In the genomic region with DNA sequence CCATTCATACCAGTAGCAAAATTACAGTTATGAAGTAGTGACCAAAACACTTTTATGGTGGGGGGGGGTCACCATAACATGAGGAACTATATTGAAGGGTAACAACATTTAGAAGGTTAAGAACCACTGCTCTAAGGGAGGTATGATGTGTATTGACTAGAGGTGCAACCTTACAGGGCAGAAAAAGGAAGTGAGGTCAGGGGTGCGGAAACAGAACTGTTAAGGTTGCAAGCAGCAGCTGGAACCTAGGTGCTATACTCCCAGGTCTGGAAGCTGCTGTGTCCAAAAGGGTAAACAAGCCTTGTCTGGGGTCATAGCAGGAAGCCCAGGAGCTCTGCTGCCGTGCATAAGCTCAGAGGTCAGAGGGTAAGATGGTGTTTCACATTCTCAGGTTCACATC, we compare ENCODE assay signal across 15 mouse cellular contexts.
"Had no signal": no experiment of that assay in that cellular context is flagged by ENCODE, and none has a peak within 500 bp of the region (broad histone marks: within the 10 kb centered on the region; RNA-seq: fewer than 3 reads in every experiment).

No protein-coding gene starts in this region.

- ATAC-seq: intestine, postnatal 0 days; liver, embryonic 12.5 days had no signal

- H3K4me2 ChIP-seq: limb, embryonic 15.5 days; liver, embryonic 12.5 days; lung, embryonic 14.5 days; neural tube, embryonic 12.5 days had no signal

- H3K4me1 ChIP-seq: limb, embryonic 15.5 days; liver, embryonic 12.5 days had no signal

- DNase-seq: kidney, adult 8-10 months; kidney, postnatal 36 days; layer of hippocampus, adult 9-11 months; layer of hippocampus, postnatal 36 days; lung, embryonic 14.5 days; lung, postnatal 10 days; right cerebral cortex, adult 18-20 months; right cerebral cortex, postnatal 25 days; thymus, postnatal 4 days had no signal

- H3K4me3 ChIP-seq: limb, embryonic 15.5 days; liver, embryonic 12.5 days; neural tube, embryonic 12.5 days had no signal

- H3K36me3 ChIP-seq: limb, embryonic 15.5 days; liver, embryonic 12.5 days; neural tube, embryonic 12.5 days had no signal

- H3K27me3 ChIP-seq: limb, embryonic 15.5 days; liver, embryonic 12.5 days; neural tube, embryonic 12.5 days had no signal

- H3K9ac ChIP-seq: limb, embryonic 15.5 days; liver, embryonic 12.5 days; lung, embryonic 14.5 days; neural tube, embryonic 12.5 days had no signal

- H3K27ac ChIP-seq: kidney, postnatal 0 days; limb, embryonic 15.5 days; liver, embryonic 12.5 days; stomach, postnatal 0 days had no signal

- H3K9me3 ChIP-seq: limb, embryonic 15.5 days; liver, embryonic 12.5 days; neural tube, embryonic 12.5 days had no signal
